Mouse (Mus musculus) heart, embryonic 11.5 days (tissue): Measurements from ENCODE around the gene Mat2b. TPM values are rescaled to one million over a fixed set of nuclear protein-coding genes. Genes with fewer than 3 reads are reported as not detected.

Source experiments
- ATAC-seq: fragments of 200-750 bp; cut with Nextera tagmentation; replicated peaks from 2 replicates; pipeline ENCODE4 v1.8.0; 2017; ENCODE audit warnings: moderate library complexity; ENCODE audit not compliant: insufficient number of reproducible peaks, low FRiP score, low TSS enrichment
- H3K27ac ChIP-seq: fragments of 300-500 bp; sonication (generic); 2 replicates; pipeline ENCODE4 v1.5.1; 2014; ENCODE audit warnings: mild to moderate bottlenecking, low read depth, low read length
- H3K27me3 ChIP-seq: fragments of 300-500 bp; sonication (generic); 2 replicates; pipeline ENCODE4 v1.6.1; 2014; ENCODE audit warnings: mild to moderate bottlenecking, low read length, mixed read lengths; ENCODE audit not compliant: control insufficient read depth, insufficient read depth
- H3K36me3 ChIP-seq: fragments of 300-500 bp; sonication (generic); 2 replicates; pipeline ENCODE4 v1.6.1; 2014; ENCODE audit warnings: mild to moderate bottlenecking, low read length, moderate library complexity, mixed read lengths; ENCODE audit not compliant: control insufficient read depth, insufficient read depth
- H3K4me1 ChIP-seq: fragments of 300-500 bp; sonication (generic); 2 replicates; pipeline ENCODE4 v1.6.1; 2014; ENCODE audit warnings: low read length; ENCODE audit not compliant: control insufficient read depth, insufficient read depth
- H3K4me2 ChIP-seq: fragments of 300-500 bp; sonication (generic); 2 replicates; pipeline ENCODE4 v1.6.1; 2014; ENCODE audit warnings: mild to moderate bottlenecking, moderate library complexity
- H3K4me3 ChIP-seq: fragments of 300-500 bp; sonication (generic); 2 replicates; pipeline ENCODE4 v1.5.1; 2014; ENCODE audit warnings: low read depth, low read length
- H3K9ac ChIP-seq: fragments of 300-500 bp; sonication (generic); 2 replicates; pipeline ENCODE4 v1.6.1; 2014; ENCODE audit warnings: mild to moderate bottlenecking, low read depth, low read length, moderate library complexity
- H3K9me3 ChIP-seq: fragments of 300-500 bp; sonication (generic); replicated peaks from 2 replicates; pipeline ENCODE4 v1.6.1; 2016; ENCODE audit warnings: low read length; ENCODE audit not compliant: control insufficient read depth
- WGBS: fragments of 180-500 bp; shearing (Covaris S2); extraction: QIAGEN DNeasy Blood & Tissue Kit; methylation state at CpG from one replicate; pipeline ENCODE4 v1.1.7; 2014; ENCODE audit not compliant: insufficient replicate concordance; 5-methylcytosine and 5-hydroxymethylcytosine counted together
- polyA plus RNA-seq: library from polyadenylated mRNA; unstranded; fragments of >200 nt; fragmentation: Nextera tagmentation; extraction: Ambion mirVana; gene quantifications from 2 replicates; pipeline ENCODE4 v1.2.1, GENCODE M21; 2014

Mat2b gene
- polyA plus RNA-seq, 1 experiment from 2014 or later: 105 TPM

- Histone ChIP-seq H3K4me2 (no peak overlapping the region), H3K4me3 (no peak overlapping the region), H3K27me3 (no peaks in the 10 kb centered on the region), H3K36me3 (peaks cover 48% of the 10 kb centered on the region), H3K4me1 (no peaks in the 10 kb centered on the region), H3K9me3 (no peaks in the 10 kb centered on the region), H3K9ac (no peak overlapping the region), H3K27ac (no peak overlapping the region)
- no peak for ATAC-seq
- WGBS: 84% methylated on average over 3 of the region's 3 CpGs
These were observed 11.7 kb downstream of the Mat2b start for GRCm38 (mm10) chr11:40683295-40683694.

DNA sequence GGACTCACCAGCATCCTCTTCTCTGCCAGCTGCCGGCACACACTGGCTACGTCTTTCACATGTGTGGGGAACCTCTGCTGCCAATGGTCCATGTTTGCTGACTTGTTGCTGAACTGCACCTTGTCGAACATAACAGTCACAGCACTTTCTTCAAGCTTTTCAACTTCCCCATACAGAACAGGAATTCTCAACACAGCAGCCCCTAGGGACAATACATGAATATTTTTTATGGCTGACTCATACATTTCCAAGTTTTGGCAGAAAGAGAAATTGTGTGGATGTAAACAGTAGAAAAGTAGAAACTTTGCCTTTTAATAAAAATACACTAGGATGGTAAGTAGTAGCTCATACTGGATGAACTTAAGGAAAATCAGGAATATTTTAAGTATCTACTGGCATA, 12.5 kb downstream of the Mat2b start:
- Histone ChIP-seq H3K9ac (no peak overlapping the region), H3K36me3 (peaks cover 56% of the 10 kb centered on the region), H3K27me3 (no peaks in the 10 kb centered on the region), H3K9me3 (no peaks in the 10 kb centered on the region), H3K4me3 (no peak overlapping the region), H3K27ac (no peak overlapping the region), H3K4me1 (no peaks in the 10 kb centered on the region), H3K4me2 (no peak overlapping the region)
- 91% methylated on average over 3 of the region's 3 CpGs for WGBS
- no peak for ATAC-seq

- Histone ChIP-seq H3K4me3 (no peak overlapping the region), H3K27me3 (no peaks in the 10 kb centered on the region), H3K4me1 (no peaks in the 10 kb centered on the region), H3K36me3 (peaks cover 42% of the 10 kb centered on the region), H3K4me2 (no peak overlapping the region), H3K27ac (no peak overlapping the region), H3K9me3 (no peaks in the 10 kb centered on the region), H3K9ac (no peak overlapping the region)
- ATAC-seq: no peak
- WGBS: 100% methylated on average over 1 of the region's 1 CpGs
These were observed 17.8 kb downstream of the Mat2b start for GRCm38 (mm10) chr11:40677169-40677568.

GRCm38 (mm10) chr11:40675014-40675730, 19.8 kb downstream of the Mat2b start:
- WGBS: 75% methylated on average over 4 of the region's 4 CpGs
- H3K4me1 ChIP-seq: no peaks in the 10 kb centered on the region
- H3K9me3 ChIP-seq: no peaks in the 10 kb centered on the region

DNA sequence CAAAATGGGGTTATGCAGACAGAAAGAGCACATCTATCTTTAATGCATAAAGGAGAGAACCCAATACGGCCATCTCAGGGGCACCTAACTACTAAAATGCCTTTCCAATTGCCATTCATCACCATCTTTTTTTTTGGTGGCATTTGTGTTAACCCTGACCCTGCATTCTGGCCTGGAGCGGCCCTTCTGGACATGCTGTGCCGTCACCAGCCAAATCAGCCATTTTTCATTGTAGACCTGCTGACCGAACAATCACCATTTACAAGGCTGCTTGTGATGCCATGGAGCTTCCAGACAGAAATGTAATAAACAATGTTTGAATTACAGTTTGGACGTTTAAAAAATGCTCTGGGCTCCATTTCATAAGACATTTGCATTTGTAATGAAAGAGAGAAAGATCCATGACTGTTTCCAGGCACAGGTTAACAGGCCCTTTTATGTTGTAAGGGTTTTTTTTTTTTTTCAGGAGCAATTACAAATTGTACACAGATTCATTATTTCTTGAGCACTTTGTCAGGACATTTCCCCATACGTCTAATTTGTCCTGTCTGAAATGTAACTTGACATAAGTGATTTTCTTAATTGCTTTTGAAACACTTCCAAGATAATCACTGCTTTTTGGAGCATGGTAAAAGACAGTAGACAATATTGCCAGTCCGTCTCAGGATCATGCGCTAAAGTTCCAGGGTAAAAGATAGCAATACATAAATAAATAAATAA, 45.1 kb downstream of the Mat2b start:
- Histone ChIP-seq H3K27ac (no peak overlapping the region), H3K4me3 (no peak overlapping the region), H3K4me2 (no peak overlapping the region), H3K9ac (no peak overlapping the region), H3K4me1 (no peaks in the 10 kb centered on the region), H3K36me3 (no peaks in the 10 kb centered on the region), H3K9me3 (no peaks in the 10 kb centered on the region), H3K27me3 (no peaks in the 10 kb centered on the region)
- 81% methylated on average over 8 of the region's 8 CpGs for WGBS
- ATAC-seq: no peak

More at GRCm38 (mm10) chr11:40675014-40675730, 19.8 kb downstream of the Mat2b start:
- Histone ChIP-seq H3K4me2 (no peak overlapping the region), H3K9ac (no peak overlapping the region), H3K36me3 (peaks cover 28% of the 10 kb centered on the region), H3K4me3 (no peak overlapping the region), H3K27ac (no peak overlapping the region), H3K27me3 (no peaks in the 10 kb centered on the region)
- ATAC-seq: no peak

- Histone ChIP-seq H3K36me3 (no peaks in the 10 kb centered on the region), H3K4me1 (no peaks in the 10 kb centered on the region), H3K9me3 (no peaks in the 10 kb centered on the region), H3K27ac (no peak overlapping the region), H3K4me3 (no peak overlapping the region), H3K27me3 (no peaks in the 10 kb centered on the region), H3K4me2 (no peak overlapping the region), H3K9ac (no peak overlapping the region)
- ATAC-seq: no peak
- WGBS: 60% methylated on average over 2 of the region's 2 CpGs
These were observed 47.8 kb downstream of the Mat2b start for GRCm38 (mm10) chr11:40647246-40647645.

Other genes with a start within 250 kb of the Mat2b start
- 60.1 and 63.6 TPM in 2 replicates for gene Hmmr, start 38.2 kb upstream of the Mat2b start, polyA plus RNA-seq
- gene Nudcd2, start 38.5 kb upstream of the Mat2b start, polyA plus RNA-seq: 129 and 130 TPM in 2 replicates
- gene Ccng1, start 60.1 kb upstream of the Mat2b start, polyA plus RNA-seq: 123 and 150 TPM in 2 replicates